Mouse (Mus musculus) hematopoietic stem cell, adult 5-6 weeks (primary cell): Measurements from ENCODE around the gene Glis3. TPM values are rescaled to one million over a fixed set of nuclear protein-coding genes. Genes with fewer than 3 reads are reported as not detected.

Experiments
- ATAC-seq, 2 experiments: fragments of 125-278 bp in 1 of 2; replicated peaks in 1 of 2; 2 replicates each; pipeline ENCODE4 v1.8.0; 2016 to 2017; ENCODE audit warnings: inconsistent platforms in 2 of 2, mild to moderate bottlenecking in 2 of 2, moderate number of reproducible peaks in 2 of 2, low read depth in 1 of 2, moderate TSS enrichment in 1 of 2; ENCODE audit not compliant: low FRiP score in 2 of 2, poor library complexity in 2 of 2, severe bottlenecking in 2 of 2, insufficient read depth in 1 of 2, low TSS enrichment in 1 of 2
- total RNA-seq: library from RNA; stranded (forward); fragments of 172-1452, 232-1000 nt; gene quantifications from 2 replicates; pipeline ENCODE4 v1.2.3, GENCODE M21; 2017

Glis3 gene
- total RNA-seq, 1 experiment from 2014 or later = 0.25 TPM

DNA sequence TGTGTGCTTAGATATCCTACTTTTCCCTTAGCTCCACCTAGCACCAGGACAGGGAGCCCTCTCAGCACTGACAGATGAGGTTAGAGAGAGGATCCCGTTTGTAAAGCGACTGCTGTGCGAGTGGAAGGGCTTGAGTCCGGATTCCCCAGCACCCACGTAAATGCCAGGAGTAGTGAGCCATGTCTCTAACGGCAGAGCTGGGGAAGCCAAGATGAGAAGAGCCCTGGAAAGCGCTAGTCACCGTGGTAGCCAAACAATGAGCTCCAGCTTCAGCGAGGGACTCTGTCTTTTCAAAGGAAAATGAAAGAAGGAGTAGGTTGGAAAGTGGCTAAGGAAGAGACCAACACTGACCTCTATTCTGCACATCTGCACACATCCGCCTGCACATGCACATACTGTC, 16.7 kb downstream of the Glis3 start:
- no peak for ATAC-seq

GRCm38 (mm10) chr19:28662474-28662873, 17.4 kb downstream of the Glis3 start:
- no peak for ATAC-seq

DNA sequence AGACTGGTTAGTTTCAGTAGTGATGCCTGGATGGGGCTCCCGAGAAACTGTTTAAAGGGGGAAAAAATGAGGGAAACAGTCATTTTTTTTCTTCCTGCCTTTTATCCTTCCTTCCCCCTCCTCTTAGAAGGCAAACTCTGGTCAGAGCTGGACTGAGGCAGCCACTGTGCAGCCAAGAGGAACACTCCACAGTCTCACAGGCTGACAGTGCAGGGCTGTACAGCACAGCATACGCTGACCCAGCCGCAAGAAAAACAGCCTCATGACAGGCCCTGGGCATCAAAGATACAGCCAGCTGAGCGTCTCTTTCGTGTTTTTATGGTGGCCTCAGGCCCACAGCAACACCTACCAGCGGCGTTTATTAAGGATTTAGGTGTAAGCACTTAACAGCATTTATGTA, 19.0 kb downstream of the Glis3 start:
- no peak for ATAC-seq

DNA sequence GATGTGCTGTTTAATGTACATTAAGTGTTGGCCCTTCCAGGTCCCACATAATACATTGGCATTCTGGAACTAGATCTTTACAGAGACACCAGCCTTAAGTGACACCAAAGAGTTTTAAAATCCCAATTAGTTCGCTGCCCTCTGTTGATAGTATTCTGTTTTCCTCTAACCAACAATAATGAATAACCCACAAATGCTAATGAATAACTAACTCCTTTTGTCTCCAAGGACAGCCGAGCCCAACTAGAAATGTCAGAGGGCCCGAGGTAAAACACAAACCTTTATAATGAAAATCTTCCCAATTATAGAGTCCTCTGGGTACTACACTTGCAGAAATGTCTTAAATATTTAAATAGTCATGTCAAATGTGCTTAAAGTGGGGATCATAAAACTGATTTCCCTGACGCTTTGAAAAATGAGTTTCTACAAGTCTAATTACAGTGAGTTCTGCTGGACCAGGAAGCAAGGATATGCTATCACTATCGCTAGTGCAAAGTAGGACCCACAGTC, 22.1 kb downstream of the Glis3 start:
- no peak for ATAC-seq

DNA sequence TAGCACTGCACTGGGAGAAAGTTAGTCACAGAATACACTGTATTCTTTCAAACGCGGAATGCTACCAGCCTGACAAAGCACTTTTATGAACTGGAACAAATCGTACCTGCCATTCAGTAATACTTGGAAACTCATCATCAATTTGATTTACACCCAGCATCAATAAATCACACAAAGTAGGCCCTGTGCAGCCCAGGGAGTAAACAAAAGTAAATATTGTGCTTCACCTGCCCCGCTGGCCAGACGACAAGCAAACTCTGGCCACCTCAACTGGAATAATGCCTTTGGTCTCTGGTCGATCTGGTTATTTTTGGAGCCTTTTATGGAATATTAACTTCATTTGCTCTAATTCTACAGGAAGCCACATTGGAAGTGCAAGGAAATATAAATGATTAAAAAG, 23.0 kb downstream of the Glis3 start:
- no peak; a peak in 1 of 4 replicates for ATAC-seq

- ATAC-seq = no peak
These were observed 24.7 kb downstream of the Glis3 start for GRCm38 (mm10) chr19:28655166-28655565.

DNA sequence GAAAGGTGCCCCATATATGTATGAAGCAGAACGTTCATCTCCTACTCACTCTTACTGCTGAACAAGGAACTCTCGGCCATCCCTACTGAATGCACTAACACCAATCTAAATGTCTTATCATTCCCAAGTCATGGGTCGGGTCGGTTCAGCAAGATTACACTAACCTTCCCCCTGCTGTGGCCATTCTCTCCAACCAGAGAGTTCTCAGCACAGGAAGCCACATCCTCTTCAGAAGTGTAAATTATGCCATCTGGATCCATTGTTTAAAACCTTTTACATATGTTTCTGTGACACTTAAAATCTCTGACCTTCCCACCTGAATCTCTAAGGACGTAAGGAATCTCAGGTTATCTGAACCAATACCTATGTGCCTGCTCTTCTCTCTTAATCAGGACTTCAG, 29.0 kb downstream of the Glis3 start:
- ATAC-seq = no peak

DNA sequence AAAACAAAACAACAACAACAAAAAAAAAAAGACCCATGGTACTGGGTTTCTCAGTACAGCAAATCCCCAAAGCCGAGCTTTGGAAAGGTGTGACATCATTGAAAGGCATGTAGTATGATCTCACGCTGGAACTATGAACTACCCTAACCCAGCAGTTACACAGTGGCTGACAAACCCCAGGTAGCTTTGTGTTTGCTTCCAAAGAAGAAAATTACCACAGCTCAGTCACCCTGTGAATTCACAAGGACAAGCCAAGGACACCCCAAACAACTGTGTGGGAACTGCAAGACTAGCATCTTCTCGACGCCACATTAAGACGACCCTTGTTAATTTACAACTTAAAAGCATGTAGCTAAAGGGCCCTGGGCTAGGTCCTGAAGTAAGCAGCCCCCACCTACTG, 30.4 kb downstream of the Glis3 start:
- ATAC-seq = no peak

GRCm38 (mm10) chr19:28648881-28649280, 31.0 kb downstream of the Glis3 start:
- no peak for ATAC-seq

- ATAC-seq = no peak
These were observed 32.5 kb downstream of the Glis3 start for GRCm38 (mm10) chr19:28647424-28647823.

GRCm38 (mm10) chr19:28646286-28646685, 33.6 kb downstream of the Glis3 start:
- ATAC-seq = no peak

DNA sequence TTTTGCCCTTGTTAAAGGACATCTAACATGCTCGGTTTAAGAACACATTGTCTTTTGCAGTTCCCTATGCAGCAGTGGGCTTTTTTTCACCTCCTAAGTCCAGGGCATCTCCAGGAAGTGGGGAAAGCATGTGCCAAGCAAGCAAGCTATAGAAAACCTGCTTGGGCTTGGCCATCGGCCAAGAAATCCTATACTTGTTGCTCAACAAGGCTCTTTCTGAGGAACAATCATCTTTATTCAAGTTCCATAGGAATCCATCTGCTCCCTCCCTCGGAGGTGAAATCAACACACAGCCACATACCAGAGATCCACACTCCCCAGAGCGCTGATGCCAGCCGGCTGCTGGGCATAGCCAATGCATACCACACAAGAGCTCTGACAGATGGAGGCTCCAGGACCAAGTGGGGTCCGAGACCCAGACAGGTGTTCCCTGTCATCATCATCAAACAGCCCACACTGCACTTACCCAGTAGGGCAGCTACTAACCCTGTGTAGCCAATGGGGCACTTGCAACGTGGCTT, 39.0 kb downstream of the Glis3 start:
- no peak for ATAC-seq

GRCm38 (mm10) chr19:28635991-28636553, 43.8 kb downstream of the Glis3 start:
- no peak for ATAC-seq

GRCm38 (mm10) chr19:28634986-28635385, 44.9 kb downstream of the Glis3 start:
- ATAC-seq = no peak

- peak in 1 of 2 experiments; percentile 48; a peak in 2 of 4 replicates for ATAC-seq
These were observed 51.5 kb downstream of the Glis3 start for GRCm38 (mm10) chr19:28628416-28628815.

GRCm38 (mm10) chr19:28626189-28626588, 53.7 kb downstream of the Glis3 start:
- ATAC-seq = no peak

- ATAC-seq = no peak
These were observed 55.3 kb downstream of the Glis3 start for GRCm38 (mm10) chr19:28624571-28624970.

DNA sequence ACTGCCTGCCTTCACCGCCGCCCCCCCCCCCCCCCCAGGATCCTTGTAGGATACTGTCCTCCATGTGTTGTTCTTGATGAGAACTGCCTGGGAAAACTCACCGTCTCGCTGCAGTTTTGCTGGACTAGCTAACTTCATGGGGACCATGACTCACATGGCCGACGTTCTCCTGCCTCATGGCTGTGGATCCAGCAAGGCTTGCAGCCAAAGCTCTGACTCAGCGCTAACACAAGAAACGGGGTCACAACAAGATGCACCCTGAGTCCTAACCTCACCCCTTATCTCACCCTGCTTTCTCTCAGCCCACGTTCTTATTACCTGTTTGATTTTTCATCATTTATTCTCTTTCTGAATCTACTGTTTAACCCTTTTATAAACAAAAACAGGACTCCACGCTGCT, 56.2 kb downstream of the Glis3 start:
- ATAC-seq = no peak
